Mouse (Mus musculus): ENCODE results near the gene Alkbh3. TPM values are rescaled to one million over a fixed set of nuclear protein-coding genes. Genes with fewer than 3 reads are reported as not detected.

Alkbh3 gene
- polyA plus RNA-seq, 1 experiment from 2014 or later, result 70.0 TPM

DNA sequence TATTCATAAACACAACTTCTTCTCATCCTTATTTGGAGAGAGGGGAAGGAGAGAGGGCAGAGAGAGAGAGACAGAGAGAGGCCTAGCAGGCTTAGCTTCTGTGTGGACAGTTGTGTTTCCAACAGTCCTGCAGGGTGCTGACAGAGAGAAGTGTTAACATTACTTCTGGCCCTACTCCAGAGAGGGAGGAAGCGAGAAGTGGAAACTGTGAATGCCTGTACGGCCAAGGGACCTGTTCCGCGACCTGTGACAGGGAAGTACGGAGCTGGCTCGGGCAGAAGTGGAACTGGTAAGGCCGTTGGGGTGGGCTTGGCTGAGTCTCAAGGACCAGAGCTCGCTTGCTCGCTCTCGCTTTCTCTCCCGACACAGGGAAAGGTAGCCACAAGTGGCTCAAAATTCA lies 68.9 kb downstream of the Alkbh3 start:
- peak; percentile 66 for ATAC-seq (ENCODE audit: low read depth)
- WGBS, result 29% methylated on average over 11 of the region's 11 CpGs
- peaks cover 6% of the 10 kb centered on the region for H3K4me1 ChIP-seq (replicated peaks; ENCODE audit: control insufficient read depth, insufficient read depth, low read length)
- H3K4me2 ChIP-seq (ENCODE audit: low read depth, low read length), result 0 out of 2 replicates have a peak overlapping the region, but pooled peaks have one; percentile 9
- H3K4me3 ChIP-seq (ENCODE audit: low read length), result no peak overlapping the region
- peaks cover 8% of the 10 kb centered on the region for H3K9me3 ChIP-seq (ENCODE audit: control insufficient read depth, low read length)
- H3K36me3 ChIP-seq (ENCODE audit: control insufficient read depth, insufficient read depth, low read length), result no peaks in the 10 kb centered on the region
- H3K27ac ChIP-seq (ENCODE audit: low read length), result no peak overlapping the region
- H3K9ac ChIP-seq (ENCODE audit: low read length), result no peak overlapping the region
- H3K27me3 ChIP-seq (ENCODE audit: control insufficient read depth, insufficient read depth, low read depth, low read length), result no peaks in the 10 kb centered on the region

DNA sequence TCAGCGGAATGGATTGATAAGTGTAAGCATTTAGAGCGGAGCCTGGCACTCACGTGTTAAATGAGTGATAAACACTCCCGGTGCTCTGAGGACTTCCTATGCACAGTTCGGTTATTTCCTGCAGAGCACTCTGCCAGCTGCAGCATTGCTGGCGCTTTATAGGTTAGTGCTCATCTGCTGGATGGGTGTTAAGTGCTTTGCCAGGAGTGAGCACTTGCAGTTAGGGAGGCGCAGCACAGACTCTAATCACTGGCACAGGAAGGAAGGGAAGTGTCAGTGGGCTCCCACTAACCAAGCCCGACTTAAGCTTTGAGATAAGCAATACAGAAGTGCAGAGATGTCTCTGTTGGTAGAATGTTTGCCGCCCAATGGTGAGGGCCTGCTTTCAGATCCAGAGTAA lies 72.1 kb downstream of the Alkbh3 start:
- no peak overlapping the region for H3K9ac ChIP-seq (ENCODE audit: low read length)
- H3K4me2 ChIP-seq (ENCODE audit: low read depth, low read length), result no peak overlapping the region
- H3K9me3 ChIP-seq (ENCODE audit: control insufficient read depth, low read length), result peaks cover 2% of the 10 kb centered on the region
- ATAC-seq (ENCODE audit: low read depth), result no peak
- 48% methylated on average over 9 of the region's 9 CpGs for WGBS
- H3K27me3 ChIP-seq (ENCODE audit: control insufficient read depth, insufficient read depth, low read depth, low read length), result no peaks in the 10 kb centered on the region
- peaks cover 6% of the 10 kb centered on the region for H3K4me1 ChIP-seq (replicated peaks; ENCODE audit: control insufficient read depth, insufficient read depth, low read length)
- no peak overlapping the region for H3K4me3 ChIP-seq (ENCODE audit: low read length)
- no peaks in the 10 kb centered on the region for H3K36me3 ChIP-seq (ENCODE audit: control insufficient read depth, insufficient read depth, low read length)
- no peak overlapping the region for H3K27ac ChIP-seq (ENCODE audit: low read length)

Other genes starting within 250 kb of the Alkbh3 start
- gene Ext2, start 188.2 kb downstream of the Alkbh3 start, polyA plus RNA-seq (2015; fragmentation: Nextera tagmentation; extraction: Ambion mirVana), result 119 and 128 TPM in 2 replicates
- gene Accs, start 160.9 kb downstream of the Alkbh3 start, polyA plus RNA-seq (2015; fragmentation: Nextera tagmentation; extraction: Ambion mirVana), result 6.8 and 9.3 TPM in 2 replicates
- gene Accsl, start 141.7 kb downstream of the Alkbh3 start, polyA plus RNA-seq (2015; fragmentation: Nextera tagmentation; extraction: Ambion mirVana), result not detected in 2 replicates
- 23.4 and 26.8 TPM in 2 replicates for gene Gm13889, start 53.6 kb downstream of the Alkbh3 start, polyA plus RNA-seq (2015; fragmentation: Nextera tagmentation; extraction: Ambion mirVana)
- gene Gm27027, start 14.5 kb downstream of the Alkbh3 start, polyA plus RNA-seq (2015; fragmentation: Nextera tagmentation; extraction: Ambion mirVana), result not detected in 2 replicates
- 115 and 116 TPM in 2 replicates for gene Hsd17b12, start 147.2 kb upstream of the Alkbh3 start, polyA plus RNA-seq (2015; fragmentation: Nextera tagmentation; extraction: Ambion mirVana)

Data from lung, embryonic 16.5 days (tissue).